Mouse (Mus musculus) E14TG2a.4 (cell line): ENCODE measurements around the gene Lag3.

Experiments used
- CTCF ChIP-seq: conservative IDR thresholded peaks from 2 replicates; pipeline ENCODE4 v1.5.1; 2014; ENCODE audit warnings: low read length
- NANOG ChIP-seq: IDR thresholded peaks from 2 replicates; pipeline ENCODE4 v1.6.1; 2014; ENCODE audit warnings: borderline replicate concordance, low read length, mixed read lengths
- POU5F1 ChIP-seq: IDR thresholded peaks from 2 replicates; pipeline ENCODE4 v1.6.1; 2014; ENCODE audit warnings: low read length, borderline replicate concordance

- no peak for TF ChIP-seq CTCF
- TF ChIP-seq NANOG = no peak
- no peak for TF ChIP-seq POU5F1
Observed at GRCm38 (mm10) chr6:124900056-124900800, 11.3 kb downstream of the Lag3 start.
